Mouse (Mus musculus): ENCODE measurements around the gene Pdzd2. TPM values are rescaled to one million over a fixed set of nuclear protein-coding genes. Genes with fewer than 3 reads are reported as not detected.

The Pdzd2 gene
- polyA plus RNA-seq, 1 experiment from 2014 or later: 39.8 TPM

- Histone ChIP-seq H3K27ac (no peak overlapping the region), H3K27me3 (no peaks in the 10 kb centered on the region), H3K4me3 (no peak overlapping the region), H3K9ac (no peak overlapping the region), H3K4me2 (no peak overlapping the region), H3K36me3 (no peaks in the 10 kb centered on the region), H3K4me1 (peaks cover 30% of the 10 kb centered on the region), H3K9me3 (no peaks in the 10 kb centered on the region)
- ATAC-seq (ENCODE audit: insufficient number of reproducible peaks, low FRiP score, low TSS enrichment, low read depth): no peak
- 70% methylated on average over 8 of the region's 8 CpGs for WGBS
Measured at GRCm38 (mm10) chr15:12617220-12617619, 122.5 kb downstream of the Pdzd2 start.

GRCm38 (mm10) chr15:12614944-12615878, 124.5 kb downstream of the Pdzd2 start:
- Histone ChIP-seq H3K27ac (no peak overlapping the region), H3K4me3 (no peak overlapping the region), H3K4me2 (no peak overlapping the region), H3K27me3 (no peaks in the 10 kb centered on the region), H3K36me3 (no peaks in the 10 kb centered on the region), H3K4me1 (peaks cover 27% of the 10 kb centered on the region), H3K9me3 (no peaks in the 10 kb centered on the region), H3K9ac (no peak overlapping the region)
- WGBS: 57% methylated on average over 20 of the region's 20 CpGs
- no peak for ATAC-seq (ENCODE audit: insufficient number of reproducible peaks, low FRiP score, low TSS enrichment, low read depth)

- no peaks in the 10 kb centered on the region for H3K27me3 ChIP-seq
- H3K9ac ChIP-seq: no peak overlapping the region
- no peaks in the 10 kb centered on the region for H3K36me3 ChIP-seq
- no peaks in the 10 kb centered on the region for H3K9me3 ChIP-seq
- H3K4me2 ChIP-seq: no peak overlapping the region
- H3K27ac ChIP-seq: no peak overlapping the region
- no peak overlapping the region for H3K4me3 ChIP-seq
- ATAC-seq (ENCODE audit: insufficient number of reproducible peaks, low FRiP score, low TSS enrichment, low read depth): no peak
- WGBS: 32% methylated on average over 9 of the region's 9 CpGs
- H3K4me1 ChIP-seq: peaks cover 23% of the 10 kb centered on the region
Measured at GRCm38 (mm10) chr15:12614011-12614410, 125.7 kb downstream of the Pdzd2 start.

GRCm38 (mm10) chr15:12612944-12613675, 126.6 kb downstream of the Pdzd2 start:
- Histone ChIP-seq H3K27ac (no peak overlapping the region), H3K36me3 (no peaks in the 10 kb centered on the region), H3K4me1 (peaks cover 23% of the 10 kb centered on the region), H3K27me3 (no peaks in the 10 kb centered on the region), H3K9me3 (no peaks in the 10 kb centered on the region), H3K9ac (no peak overlapping the region), H3K4me2 (no peak overlapping the region), H3K4me3 (no peak overlapping the region)
- 58% methylated on average over 7 of the region's 7 CpGs for WGBS
- ATAC-seq (ENCODE audit: insufficient number of reproducible peaks, low FRiP score, low TSS enrichment, low read depth): no peak

GRCm38 (mm10) chr15:12608090-12608489, 131.6 kb downstream of the Pdzd2 start:
- 76% methylated on average over 6 of the region's 6 CpGs for WGBS
- H3K27ac ChIP-seq: no peak overlapping the region

GRCm38 (mm10) chr15:12606306-12606705, 133.4 kb downstream of the Pdzd2 start:
- H3K27me3 ChIP-seq: no peaks in the 10 kb centered on the region
- H3K4me3 ChIP-seq: no peak overlapping the region
- ATAC-seq (ENCODE audit: insufficient number of reproducible peaks, low FRiP score, low TSS enrichment, low read depth): no peak
- 73% methylated on average over 9 of the region's 9 CpGs for WGBS
- H3K9ac ChIP-seq: no peak overlapping the region
- H3K4me2 ChIP-seq: no peak overlapping the region
- peaks cover 16% of the 10 kb centered on the region for H3K4me1 ChIP-seq
- no peaks in the 10 kb centered on the region for H3K36me3 ChIP-seq
- H3K27ac ChIP-seq: no peak overlapping the region
- H3K9me3 ChIP-seq: no peaks in the 10 kb centered on the region

More at GRCm38 (mm10) chr15:12608090-12608489, 131.6 kb downstream of the Pdzd2 start:
- H3K36me3 ChIP-seq: no peaks in the 10 kb centered on the region
- no peaks in the 10 kb centered on the region for H3K27me3 ChIP-seq
- H3K4me1 ChIP-seq: peaks cover 17% of the 10 kb centered on the region
- ATAC-seq (ENCODE audit: insufficient number of reproducible peaks, low FRiP score, low TSS enrichment, low read depth): no peak
- no peak overlapping the region for H3K4me2 ChIP-seq
- H3K9me3 ChIP-seq: no peaks in the 10 kb centered on the region
- H3K9ac ChIP-seq: no peak overlapping the region
- no peak overlapping the region for H3K4me3 ChIP-seq

- WGBS: 34% methylated on average over 10 of the region's 10 CpGs
- H3K36me3 ChIP-seq: no peaks in the 10 kb centered on the region
- no peaks in the 10 kb centered on the region for H3K27me3 ChIP-seq
- no peaks in the 10 kb centered on the region for H3K9me3 ChIP-seq
- H3K4me3 ChIP-seq: no peak overlapping the region
- H3K27ac ChIP-seq: peak overlapping the region; percentile 80
- 0 out of 2 replicates have a peak overlapping the region, but pooled peaks have one; percentile 20 for H3K4me2 ChIP-seq
- ATAC-seq (ENCODE audit: insufficient number of reproducible peaks, low FRiP score, low TSS enrichment, low read depth): peak; percentile 80
- H3K4me1 ChIP-seq: peaks cover 16% of the 10 kb centered on the region
- no peak overlapping the region for H3K9ac ChIP-seq
Measured at GRCm38 (mm10) chr15:12605239-12605993, 134.3 kb downstream of the Pdzd2 start.

- 93% methylated on average over 4 of the region's 4 CpGs for WGBS
- no peak overlapping the region for H3K9ac ChIP-seq
- no peaks in the 10 kb centered on the region for H3K27me3 ChIP-seq
- H3K4me3 ChIP-seq: no peak overlapping the region
- H3K4me2 ChIP-seq: no peak overlapping the region
- peaks cover 16% of the 10 kb centered on the region for H3K4me1 ChIP-seq
- no peaks in the 10 kb centered on the region for H3K36me3 ChIP-seq
- no peak for ATAC-seq (ENCODE audit: insufficient number of reproducible peaks, low FRiP score, low TSS enrichment, low read depth)
- no peaks in the 10 kb centered on the region for H3K9me3 ChIP-seq
- no peak overlapping the region for H3K27ac ChIP-seq
Measured at GRCm38 (mm10) chr15:12603674-12604073, 136.1 kb downstream of the Pdzd2 start.

GRCm38 (mm10) chr15:12593094-12593493, 146.6 kb downstream of the Pdzd2 start:
- no peak overlapping the region for H3K27ac ChIP-seq
- ATAC-seq (ENCODE audit: insufficient number of reproducible peaks, low FRiP score, low TSS enrichment, low read depth): no peak
- no peak overlapping the region for H3K4me3 ChIP-seq
- no peaks in the 10 kb centered on the region for H3K36me3 ChIP-seq
- no peaks in the 10 kb centered on the region for H3K9me3 ChIP-seq
- WGBS: 57% methylated on average over 4 of the region's 4 CpGs
- H3K27me3 ChIP-seq: no peaks in the 10 kb centered on the region
- no peak overlapping the region for H3K9ac ChIP-seq
- no peaks in the 10 kb centered on the region; the same call in 1 of the 2 replicates for H3K4me1 ChIP-seq
- no peak overlapping the region for H3K4me2 ChIP-seq

- H3K4me3 ChIP-seq: no peak overlapping the region
- ATAC-seq (ENCODE audit: insufficient number of reproducible peaks, low FRiP score, low TSS enrichment, low read depth): no peak
- no peak overlapping the region for H3K9ac ChIP-seq
- no peaks in the 10 kb centered on the region for H3K27me3 ChIP-seq
- peaks cover 4% of the 10 kb centered on the region; the same call in 1 of the 2 replicates for H3K4me1 ChIP-seq
- no peaks in the 10 kb centered on the region for H3K36me3 ChIP-seq
- no peaks in the 10 kb centered on the region for H3K9me3 ChIP-seq
- no peak overlapping the region for H3K27ac ChIP-seq
- WGBS: 23% methylated on average over 3 of the region's 3 CpGs
- H3K4me2 ChIP-seq: no peak overlapping the region
Measured at GRCm38 (mm10) chr15:12592628-12593027, 147.1 kb downstream of the Pdzd2 start.

- Histone ChIP-seq H3K36me3 (no peaks in the 10 kb centered on the region), H3K27ac (no peak overlapping the region), H3K9me3 (no peaks in the 10 kb centered on the region), H3K4me1 (peaks cover 7% of the 10 kb centered on the region; the same call in 1 of the 2 replicates), H3K4me3 (no peak overlapping the region), H3K4me2 (no peak overlapping the region), H3K27me3 (0 out of 2 replicates have a peak, but pooled peaks cover 4% of the 10 kb centered on the region), H3K9ac (no peak overlapping the region)
- no peak for ATAC-seq (ENCODE audit: insufficient number of reproducible peaks, low FRiP score, low TSS enrichment, low read depth)
- 67% methylated on average over 3 of the region's 3 CpGs for WGBS
Measured at GRCm38 (mm10) chr15:12588661-12589060, 151.1 kb downstream of the Pdzd2 start.

All from limb, embryonic 15.5 days (tissue).